Mouse (Mus musculus) G1E (cell line): ENCODE results near the gene Glipr1l3. TPM values are rescaled to one million over a fixed set of nuclear protein-coding genes. Genes with fewer than 3 reads are reported as not detected.
"Not testable (repeated sequence)": the region's sequence is repeated elsewhere in the genome, so short reads cannot be mapped to it uniquely, and the experiment has no call there.

Experiments
- ATAC-seq: 2 replicates; pipeline ENCODE4 v1.8.0; 2016; ENCODE audit warnings: mild to moderate bottlenecking; ENCODE audit not compliant: insufficient number of reproducible peaks, poor library complexity, low FRiP score, severe bottlenecking; ENCODE audit errors: extremely low read depth
- DNase-seq: peaks from one replicate; pipeline ENCODE4 v3.0.0; 2012; ENCODE audit warnings: low spot score
- H3K27me3 ChIP-seq: 2 replicates; pipeline ENCODE4 v1.6.1; 2012; ENCODE audit warnings: mild to moderate bottlenecking, low read length, inconsistent platforms; ENCODE audit not compliant: insufficient read depth
- H3K36me3 ChIP-seq: replicated peaks from 2 replicates; pipeline ENCODE3; 2012; ENCODE audit warnings: mild to moderate bottlenecking, inconsistent platforms
- H3K4me1 ChIP-seq: 2 replicates; pipeline ENCODE4 v1.6.1; 2012; ENCODE audit warnings: low read depth, low read length, inconsistent platforms, mixed read lengths; ENCODE audit not compliant: insufficient read depth
- H3K4me3 ChIP-seq: 2 replicates; pipeline ENCODE4 v1.5.1; 2012; ENCODE audit warnings: low read depth, mild to moderate bottlenecking, inconsistent platforms, low read length, moderate library complexity, mixed read lengths
- H3K9me3 ChIP-seq: replicated peaks from 2 replicates; pipeline ENCODE4 v1.6.1; 2012; ENCODE audit warnings: inconsistent platforms
- CTCF ChIP-seq: IDR thresholded peaks from 2 replicates; pipeline ENCODE4 v1.5.1; 2012; ENCODE audit warnings: low read depth, low read length, inconsistent platforms, mixed read lengths
- GATA1 ChIP-seq: IDR thresholded peaks from 2 replicates; pipeline ENCODE4 v1.6.1; 2012; ENCODE audit warnings: borderline replicate concordance, low read length, inconsistent platforms, mixed read lengths
- GATA2 ChIP-seq: IDR thresholded peaks from 2 replicates; pipeline ENCODE4 v1.6.1; 2012; ENCODE audit warnings: low read depth, low read length, inconsistent platforms, borderline replicate concordance
- POLR2AphosphoS5 ChIP-seq: IDR thresholded peaks from 2 replicates; pipeline ENCODE4 v1.6.1; 2012; ENCODE audit warnings: low read depth, low read length, inconsistent platforms; ENCODE audit not compliant: insufficient replicate concordance
- TAL1 ChIP-seq: conservative IDR thresholded peaks from 2 replicates; pipeline ENCODE4 v1.6.1; 2012; ENCODE audit warnings: low read depth, low read length, inconsistent platforms, mixed read lengths
- polyA plus RNA-seq: library from polyadenylated mRNA; stranded (reverse); fragments of >175 nt; gene quantifications from 2 replicates; pipeline ENCODE4 v1.2.3, GENCODE M21; 2012
- total RNA-seq, 2 experiments: library from RNA; stranded (forward) in 1 of 2; stranded (reverse) in 1 of 2; fragments of 200-1000 nt in 1 of 2; fragments of >200 nt in 1 of 2; fragmentation: Nextera tagmentation in 1 of 2; gene quantifications; 2 replicates each; pipeline ENCODE4 v1.2.3; 2014 to 2017

The Glipr1l3 gene
- total and polyA plus RNA-seq, 3 experiments = not detected

- DNase-seq (no peak), ATAC-seq (no peak)
- Histone ChIP-seq H3K9me3 (no peaks in the 10 kb centered on the region), H3K27me3 (no peaks in the 10 kb centered on the region), H3K4me3 (no peak overlapping the region), H3K4me1 (no peaks in the 10 kb centered on the region), H3K36me3 (no peaks in the 10 kb centered on the region)
- TF ChIP-seq GATA2 = no peak
- TF ChIP-seq GATA1 = no peak
- no peak for TF ChIP-seq POLR2AphosphoS5
- TF ChIP-seq CTCF = no peak
- no peak for TF ChIP-seq TAL1
Observed at GRCm38 (mm10) chr10:112138050-112138870, 21.9 kb downstream of the Glipr1l3 start.

DNA sequence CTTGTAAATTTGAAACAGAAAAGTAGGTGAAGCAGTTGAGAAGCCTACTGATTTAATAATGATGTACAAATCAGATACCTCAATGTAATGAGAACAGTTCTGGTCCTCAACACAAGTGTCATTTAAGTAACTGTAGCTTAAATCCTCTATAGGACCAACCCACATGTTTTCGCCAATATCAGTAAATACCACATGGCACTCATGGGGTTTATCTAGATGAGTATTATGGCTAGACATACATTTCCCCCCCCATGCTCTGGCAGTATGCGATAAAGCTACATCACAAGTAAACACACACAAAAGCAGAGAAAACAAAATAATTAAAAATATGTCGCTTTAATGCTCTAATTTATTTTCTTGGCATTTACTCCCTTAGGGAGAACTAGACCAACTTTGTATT lies 27.9 kb downstream of the Glipr1l3 start:
- no peaks in the 10 kb centered on the region for H3K4me1 ChIP-seq
- ATAC-seq = no peak
- no peaks in the 10 kb centered on the region for H3K27me3 ChIP-seq
- no peaks in the 10 kb centered on the region for H3K9me3 ChIP-seq
- DNase-seq = no peak
- no peak overlapping the region for H3K4me3 ChIP-seq
- no peaks in the 10 kb centered on the region for H3K36me3 ChIP-seq
- TF ChIP-seq GATA1 = no peak
- TF ChIP-seq GATA2 = no peak
- no peak for TF ChIP-seq TAL1
- TF ChIP-seq POLR2AphosphoS5 = no peak
- no peak for TF ChIP-seq CTCF

DNA sequence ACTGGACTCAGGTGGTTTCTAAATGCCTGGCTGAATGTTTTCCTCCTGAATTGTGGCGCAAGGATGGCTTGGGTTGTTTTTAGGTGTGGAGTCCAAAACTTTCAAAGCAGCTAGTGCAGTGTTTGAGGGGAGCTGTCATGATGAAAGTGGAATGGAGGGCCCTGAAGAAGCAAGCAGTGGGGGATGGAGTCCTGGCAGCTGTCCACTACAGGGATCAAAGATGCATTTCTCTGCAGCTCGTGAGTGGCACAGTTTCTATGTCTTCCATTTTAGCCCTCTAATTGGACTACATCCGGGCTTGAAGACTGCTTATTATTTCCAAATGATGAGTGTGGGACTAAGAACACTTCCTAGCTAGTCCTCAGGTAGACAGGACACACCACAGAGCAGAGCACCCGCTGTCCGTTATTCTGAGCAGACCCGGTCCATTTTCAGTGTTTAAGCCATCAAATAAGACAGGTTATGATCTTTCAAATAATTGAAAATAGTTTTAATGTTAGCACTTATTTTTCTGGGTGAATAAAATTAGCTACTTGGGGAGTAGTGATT lies 32.4 kb downstream of the Glipr1l3 start:
- not testable (repeated sequence) for DNase-seq, ATAC-seq, H3K4me3 ChIP-seq, H3K4me1 ChIP-seq, H3K27me3 ChIP-seq, H3K36me3 ChIP-seq, H3K9me3 ChIP-seq

DNA sequence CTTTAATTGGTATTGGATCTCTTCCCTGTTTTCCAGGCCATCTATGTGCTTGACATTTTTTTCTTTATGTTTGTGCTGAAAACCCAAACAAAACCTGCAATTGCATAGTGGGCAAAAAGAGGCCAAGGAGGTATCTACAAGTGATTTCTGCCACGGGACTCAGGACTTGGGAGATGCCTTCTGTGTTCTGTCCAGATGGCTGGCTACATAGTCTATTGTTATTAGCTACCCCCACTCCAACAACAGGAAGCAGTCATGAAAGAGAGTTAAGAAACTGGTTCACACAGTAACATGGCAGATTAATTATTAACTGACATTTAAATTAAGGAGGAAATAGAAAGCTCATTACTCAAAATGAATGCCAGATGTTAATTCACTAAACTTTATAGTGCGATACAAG lies 35.0 kb downstream of the Glipr1l3 start:
- ATAC-seq, H3K9me3 ChIP-seq, H3K4me3 ChIP-seq, H3K27me3 ChIP-seq, DNase-seq, H3K4me1 ChIP-seq, H3K36me3 ChIP-seq: not testable (repeated sequence)

GRCm38 (mm10) chr10:112110401-112110800 lies 49.7 kb downstream of the Glipr1l3 start:
- H3K9me3 ChIP-seq = no peaks in the 10 kb centered on the region
- H3K4me1 ChIP-seq = peaks cover 2% of the 10 kb centered on the region; the same call in 1 of the 2 replicates
- ATAC-seq (no peak), DNase-seq (no peak)
- H3K4me3 ChIP-seq = no peak overlapping the region
- no peaks in the 10 kb centered on the region for H3K36me3 ChIP-seq
- H3K27me3 ChIP-seq = no peaks in the 10 kb centered on the region
- TF ChIP-seq GATA1 = no peak
- no peak for TF ChIP-seq GATA2
- no peak for TF ChIP-seq TAL1
- TF ChIP-seq CTCF = no peak
- no peak for TF ChIP-seq POLR2AphosphoS5

DNA sequence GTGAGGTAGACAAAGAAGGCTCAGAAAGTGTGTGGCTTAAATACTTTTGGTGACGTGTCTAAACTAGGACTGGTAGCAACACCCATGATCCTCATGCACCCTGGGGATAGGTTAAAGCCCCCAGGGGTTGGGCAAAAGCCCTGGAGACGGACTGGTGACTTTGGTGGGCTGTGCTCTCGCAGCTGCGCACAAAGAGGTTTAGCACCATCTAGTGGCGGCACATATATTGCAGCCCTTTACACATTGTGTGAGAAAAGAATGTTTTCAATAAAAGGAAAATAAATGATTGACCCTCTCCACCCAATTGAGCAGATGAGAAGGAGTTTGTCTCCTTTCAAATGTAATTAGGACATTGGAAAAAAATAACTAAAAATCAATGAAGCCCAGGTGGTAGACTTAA lies 54.3 kb downstream of the Glipr1l3 start:
- H3K27me3 ChIP-seq, H3K36me3 ChIP-seq, H3K4me3 ChIP-seq, DNase-seq, H3K9me3 ChIP-seq, H3K4me1 ChIP-seq: not testable (repeated sequence)
- peak; percentile 18; the same call in 1 of the 2 replicates for TF ChIP-seq CTCF
- ATAC-seq = 0 out of 2 replicates have a peak, but pooled peaks have one; percentile 22

Other genes with a start within 250 kb of the Glipr1l3 start
- gene Krr1, start 187.7 kb downstream of the Glipr1l3 start, total RNA-seq (2014; fragmentation: Nextera tagmentation) = 107 and 119 TPM in 2 replicates
- gene Krr1, start 187.7 kb downstream of the Glipr1l3 start, total RNA-seq (2017) = 49.6 and 52.8 TPM in 2 replicates
- gene Krr1, start 187.7 kb downstream of the Glipr1l3 start, polyA plus RNA-seq = 2.0 and 2.8 TPM in 2 replicates
- gene Glipr1, start 157.7 kb downstream of the Glipr1l3 start, total RNA-seq (2014; fragmentation: Nextera tagmentation) = 12.3 and 20.9 TPM in 2 replicates
- 2.4 and 2.5 TPM in 2 replicates for gene Glipr1, start 157.7 kb downstream of the Glipr1l3 start, total RNA-seq (2017)
- 0.43 and 0.46 TPM in 2 replicates for gene Glipr1, start 157.7 kb downstream of the Glipr1l3 start, polyA plus RNA-seq
- not detected in 2 replicates for gene Glipr1l1, start 100.1 kb downstream of the Glipr1l3 start, total RNA-seq (2014; fragmentation: Nextera tagmentation)
- gene Glipr1l1, start 100.1 kb downstream of the Glipr1l3 start, total RNA-seq (2017) = 0.16 TPM in 1 of 2 replicates, not detected in the other
- gene Glipr1l1, start 100.1 kb downstream of the Glipr1l3 start, polyA plus RNA-seq = not detected in 2 replicates
- gene Glipr1l2, start 77.0 kb downstream of the Glipr1l3 start, total RNA-seq (2014; fragmentation: Nextera tagmentation) = not detected in 2 replicates
- gene Glipr1l2, start 77.0 kb downstream of the Glipr1l3 start, total RNA-seq (2017) = 0.11 TPM in 1 of 2 replicates, not detected in the other
- gene Glipr1l2, start 77.0 kb downstream of the Glipr1l3 start, polyA plus RNA-seq = not detected in 2 replicates
- not detected in 2 replicates for gene Caps2, start 3.3 kb upstream of the Glipr1l3 start, total RNA-seq (2014; fragmentation: Nextera tagmentation)
- 0.05 and 0.06 TPM in 2 replicates for gene Caps2, start 3.3 kb upstream of the Glipr1l3 start, total RNA-seq (2017)
- gene Caps2, start 3.3 kb upstream of the Glipr1l3 start, polyA plus RNA-seq = not detected in 2 replicates
- gene Kcnc2, start 110.8 kb upstream of the Glipr1l3 start, total RNA-seq (2014; fragmentation: Nextera tagmentation) = not detected in 2 replicates
- gene Kcnc2, start 110.8 kb upstream of the Glipr1l3 start, total RNA-seq (2017) = under 0.01 and 0.16 TPM in 2 replicates
- not detected in 2 replicates for gene Kcnc2, start 110.8 kb upstream of the Glipr1l3 start, polyA plus RNA-seq